Mouse (Mus musculus): ENCODE measurements around the gene Rab30. TPM values are rescaled to one million over a fixed set of nuclear protein-coding genes. Genes with fewer than 3 reads are reported as not detected.

The Rab30 gene
- total RNA-seq (2023): under 1 TPM in 1 of 2 experiments, not detected in 1; 0.26 TPM

GRCm38 (mm10) chr7:92741152-92741860 lies at the start of gene Rab30:
Rab30 (plus strand) TSS chr7:92741603.

GRCm38 (mm10) chr7:92874116-92874675 lies 132.8 kb downstream of the Rab30 start, which contains the start of the genes Ddias and Prcp:
Ddias (minus strand) TSS chr7:92874247.
Prcp (plus strand) TSS chr7:92874470.

Other genes starting within 250 kb of the Rab30 start
- 1 to 10 TPM; 6.4 to 7.1 TPM for gene Ccdc90b, start 180.5 kb upstream of the Rab30 start, total RNA-seq (2023)
- under 1 TPM; 0.38 to 0.59 TPM for gene Ankrd42, start 104.5 kb upstream of the Rab30 start, total RNA-seq (2023)
- gene Pcf11, start 71.7 kb upstream of the Rab30 start, total RNA-seq (2023): 100 to 1,000 TPM; 251 to 256 TPM
- gene Ddias, start 132.6 kb downstream of the Rab30 start, total RNA-seq (2023): 1 to 10 TPM; 3.1 to 4.1 TPM
- 10 to 100 TPM; 12.4 to 15.5 TPM for gene Prcp, start 132.9 kb downstream of the Rab30 start, total RNA-seq (2023)